Mouse (Mus musculus): ENCODE measurements around the gene Slc16a1.
A peak's percentile ranks its signal among the peaks of the same experiment; 100 is the strongest.

Gene Slc16a1

DNA sequence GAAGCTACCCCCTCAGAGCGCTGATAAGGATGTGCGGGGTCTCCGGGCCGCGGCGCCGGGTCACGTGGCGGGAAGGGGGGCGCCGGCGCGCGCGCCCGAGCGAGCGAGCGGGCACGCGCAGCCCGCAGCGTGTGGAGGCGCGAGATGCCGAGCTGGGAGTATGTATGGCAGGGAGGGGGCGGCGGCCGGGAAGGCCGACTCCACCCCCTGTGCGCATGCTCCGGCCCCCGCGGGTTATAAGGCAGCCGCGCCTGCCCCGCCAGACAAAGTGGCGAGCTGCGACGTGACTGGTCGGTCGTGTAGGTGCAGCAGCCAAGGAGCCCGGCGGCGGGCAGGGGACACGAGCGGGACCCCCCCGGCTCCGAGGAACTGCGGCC, at the start of gene Slc16a1:
Gene Slc16a1 (plus strand): TSS at position 266 of the 377 bp plus-strand sequence.
- peak; percentile 92 for DNase-seq

DNA sequence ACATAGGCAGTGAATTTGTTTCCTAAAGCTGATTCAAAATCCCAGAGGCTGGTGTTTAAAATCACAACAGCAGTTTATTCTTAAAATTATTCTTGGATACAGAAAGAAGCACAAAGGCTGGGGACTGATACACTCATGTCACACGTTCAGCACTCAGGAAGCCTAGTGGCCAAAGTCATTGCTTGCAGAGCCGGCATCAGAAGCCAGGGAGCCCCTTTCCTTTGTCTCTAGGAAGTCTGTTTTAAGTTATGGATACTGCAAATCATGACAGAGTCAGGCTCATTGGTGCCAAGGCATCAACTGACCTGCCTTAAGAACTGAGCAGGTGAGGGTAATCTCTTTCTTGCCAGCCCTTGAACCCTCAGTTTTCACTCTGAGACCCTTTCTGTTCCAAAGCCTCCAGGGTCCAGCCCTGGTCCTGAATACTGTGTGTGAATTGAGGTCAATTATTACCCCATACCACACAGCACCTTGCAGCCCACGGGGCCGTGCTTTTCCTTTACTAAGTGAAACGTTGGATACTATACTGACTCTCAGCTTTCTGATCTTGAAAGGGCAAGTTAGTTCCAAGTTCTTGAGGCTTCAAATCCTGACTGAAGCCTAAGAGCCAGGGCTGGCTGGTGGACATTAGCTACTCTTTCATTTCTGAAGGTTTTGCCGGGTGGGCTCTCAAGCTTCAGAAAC, 41.9 kb upstream of the Slc16a1 start:
- DNase-seq, result no peak

DNA sequence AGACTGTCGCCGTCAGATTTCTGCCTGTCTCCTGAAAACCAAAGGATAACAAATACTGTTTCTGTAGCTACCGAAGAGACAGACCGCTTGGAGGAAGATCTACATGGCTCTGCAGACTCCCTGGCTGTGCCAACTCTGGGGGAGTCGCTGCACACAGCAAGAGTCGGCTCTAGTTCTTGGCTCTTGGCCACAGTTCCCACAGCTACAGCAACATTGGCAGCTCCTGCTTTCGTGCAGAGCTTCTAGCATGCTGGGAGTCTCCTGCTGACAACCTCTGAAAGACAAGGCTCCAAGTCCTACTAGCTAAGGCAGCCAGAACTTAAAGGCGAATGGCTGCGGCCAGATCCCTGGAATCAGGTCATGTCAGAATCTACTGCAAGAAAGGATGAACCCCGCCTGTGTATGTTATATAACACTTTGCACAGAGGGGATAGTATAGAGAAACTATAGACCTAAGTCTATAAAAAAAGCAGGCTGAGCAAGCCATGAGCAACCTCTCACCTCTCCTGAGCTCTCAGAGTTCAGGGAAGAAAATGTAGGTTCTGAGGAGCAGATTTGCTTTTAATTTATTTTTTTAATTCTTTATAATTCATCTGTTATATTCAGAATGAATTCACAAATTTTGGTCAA, 41.2 kb upstream of the Slc16a1 start:
- DNase-seq, result peak; percentile 90

DNA sequence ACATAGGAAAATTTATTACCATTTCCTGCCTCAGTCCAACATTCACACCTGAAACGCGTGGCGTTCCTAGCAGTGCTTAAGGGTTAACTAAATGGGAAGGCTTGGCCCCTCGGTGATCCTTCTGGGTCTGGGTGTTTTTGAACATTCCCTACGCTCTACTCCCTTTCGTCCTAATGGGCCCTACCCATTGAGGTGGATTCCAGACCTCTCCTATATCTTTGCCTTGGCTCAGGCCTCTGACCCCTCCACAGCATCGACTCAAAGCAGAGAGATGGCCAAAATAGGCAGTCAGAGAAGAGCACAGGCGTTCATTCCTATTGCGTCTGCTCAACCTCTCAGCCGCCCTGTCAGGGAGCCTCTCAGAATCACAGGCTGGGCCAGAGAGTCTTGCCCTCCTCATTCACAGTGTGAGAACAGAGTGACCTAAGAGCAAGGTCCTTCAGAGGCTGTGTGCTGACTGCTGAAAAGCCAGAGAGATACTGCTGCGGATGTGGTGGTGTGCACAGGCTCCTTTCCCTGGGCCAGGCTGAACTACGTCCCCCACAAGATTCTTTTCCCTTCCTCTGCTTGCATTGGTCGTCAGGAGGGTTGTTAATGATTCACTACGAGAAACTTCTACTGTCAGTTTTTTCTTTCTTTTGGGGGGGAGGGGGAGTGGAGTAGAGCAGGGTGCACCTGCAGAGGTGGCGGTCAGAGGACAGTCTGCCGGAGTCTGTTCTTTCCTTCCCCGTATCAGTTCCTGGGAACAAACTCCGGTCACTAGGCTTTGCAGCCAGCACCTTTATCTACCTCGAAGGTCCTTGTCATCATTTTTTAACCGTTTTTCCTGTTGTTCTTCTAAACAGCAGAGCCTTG, 38.9 kb upstream of the Slc16a1 start:
- DNase-seq, result no peak

DNA sequence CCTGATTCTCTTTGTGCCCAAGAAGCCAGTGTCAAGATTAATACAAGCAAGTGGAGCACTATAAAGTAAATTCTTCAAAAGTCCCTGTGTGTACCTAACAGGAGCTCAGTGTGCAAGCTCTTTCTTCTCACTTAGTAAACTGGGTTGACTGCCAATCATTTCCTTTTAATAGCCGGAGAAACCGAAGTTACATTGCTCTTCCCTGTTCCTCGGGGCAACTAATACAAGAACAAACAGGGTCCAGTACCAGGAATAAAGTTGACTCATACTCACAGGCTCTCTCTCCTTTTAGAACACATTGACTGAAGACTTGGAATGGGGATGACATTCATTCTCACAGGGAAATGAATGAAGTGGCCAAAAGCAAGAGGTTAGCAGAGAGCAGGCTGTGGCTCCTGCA, 37.8 kb upstream of the Slc16a1 start:
- no peak for DNase-seq

DNA sequence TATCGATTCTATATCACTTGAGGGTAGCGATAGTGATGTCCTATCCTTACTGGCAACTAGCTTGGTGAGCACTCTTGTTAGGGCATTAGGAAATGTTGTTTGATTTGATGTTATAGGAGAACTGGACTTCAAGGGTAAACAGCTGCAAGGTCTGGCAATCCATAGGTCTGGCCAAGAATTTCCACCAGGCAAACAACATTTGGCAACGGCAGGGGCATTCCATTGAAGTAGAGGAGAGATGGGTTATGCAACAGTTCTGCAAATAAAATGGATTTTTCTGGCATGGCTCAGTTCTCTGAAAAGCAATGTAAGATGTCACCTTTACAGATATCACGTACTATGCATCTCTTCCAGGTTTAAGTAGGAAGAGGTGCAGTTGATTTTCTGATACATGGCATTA, 36.8 kb upstream of the Slc16a1 start:
- no peak for DNase-seq

DNA sequence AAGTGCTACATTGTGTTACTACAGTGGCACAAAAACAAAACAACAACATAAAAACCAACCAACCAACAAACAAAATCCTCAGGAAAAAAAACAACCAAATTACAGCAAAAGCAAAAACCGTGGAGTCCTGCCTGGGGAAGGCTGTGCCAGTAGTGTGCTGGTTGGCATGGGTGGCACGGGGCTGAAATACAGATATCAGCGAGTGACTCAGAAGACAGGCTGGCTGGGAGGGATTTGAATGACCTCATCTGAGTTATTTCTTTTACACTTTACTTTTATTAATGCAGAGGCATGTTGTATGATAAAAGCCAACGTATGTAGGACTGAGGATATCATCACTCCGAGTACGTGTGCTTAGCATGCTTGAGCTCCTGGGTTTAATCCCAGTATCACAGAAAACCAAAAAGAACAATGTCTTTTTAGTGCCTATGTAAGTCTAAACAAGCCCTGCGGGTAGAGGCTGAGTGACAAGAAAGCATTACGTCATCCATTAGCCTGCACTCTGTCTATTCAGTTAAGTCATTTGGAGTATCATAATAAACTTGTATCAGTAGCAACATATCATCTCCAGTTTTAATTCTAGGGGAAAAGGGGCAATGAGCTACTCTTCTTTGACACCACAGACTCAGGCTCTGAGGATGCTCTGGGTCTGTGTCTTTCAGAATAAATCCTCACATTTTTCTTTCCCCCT, 28.6 kb upstream of the Slc16a1 start:
- DNase-seq, result no peak

DNA sequence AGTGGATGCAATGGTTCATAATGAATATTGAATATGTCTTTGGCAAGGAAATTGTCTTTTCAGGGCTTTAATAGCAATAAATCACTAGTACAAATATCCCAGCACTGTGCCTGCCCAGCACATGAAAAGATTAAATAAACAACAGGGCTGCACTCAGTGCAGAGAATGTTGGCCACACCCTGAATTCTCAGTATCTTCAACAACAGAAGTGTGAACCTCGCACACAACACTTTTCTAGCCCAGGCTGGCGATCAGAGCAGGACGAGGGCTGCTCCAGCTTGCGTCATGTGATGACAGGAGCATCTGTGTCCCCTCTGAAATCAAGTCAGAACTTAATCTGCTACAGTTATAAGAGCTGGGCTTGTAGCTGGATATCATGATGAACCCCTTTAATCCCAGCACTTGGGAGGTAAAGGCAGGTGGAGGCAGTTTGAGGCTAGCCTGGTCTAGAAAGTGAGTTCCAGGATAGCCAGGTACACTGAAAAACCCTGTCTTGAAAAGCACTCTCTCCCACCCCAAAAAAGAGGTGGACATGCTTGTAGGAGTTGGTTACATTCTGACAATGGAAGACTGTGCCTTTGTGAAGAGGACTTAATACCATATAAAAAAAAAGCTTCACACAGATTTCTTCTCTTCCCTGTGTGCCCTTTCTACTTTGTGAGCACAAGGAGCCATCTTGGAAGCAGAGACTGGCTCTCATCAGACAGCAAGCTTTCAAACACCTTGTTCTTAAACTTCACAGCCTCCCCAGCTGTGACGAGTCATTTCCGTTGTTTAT, 27.8 kb upstream of the Slc16a1 start:
- DNase-seq, result no peak

DNA sequence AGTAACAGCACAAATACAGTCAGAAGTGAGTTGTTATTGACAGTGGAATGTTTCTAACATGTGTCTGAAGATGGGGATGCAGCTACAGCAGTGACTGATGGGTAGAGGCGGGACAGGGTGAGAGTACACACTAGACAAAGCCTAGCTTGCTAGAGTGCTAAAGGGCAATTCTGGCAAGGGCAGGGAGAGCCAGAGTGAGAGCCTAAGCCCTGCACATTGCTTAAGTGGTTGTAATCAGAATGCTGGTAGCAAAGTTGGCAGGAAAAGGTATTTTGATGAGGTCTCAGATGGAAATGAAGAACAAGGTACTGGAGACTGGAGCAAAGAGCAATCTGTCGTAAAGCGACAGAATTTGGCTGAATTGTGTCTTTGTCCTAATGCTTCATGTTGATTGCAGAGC, 26.5 kb upstream of the Slc16a1 start:
- DNase-seq, result no peak

DNA sequence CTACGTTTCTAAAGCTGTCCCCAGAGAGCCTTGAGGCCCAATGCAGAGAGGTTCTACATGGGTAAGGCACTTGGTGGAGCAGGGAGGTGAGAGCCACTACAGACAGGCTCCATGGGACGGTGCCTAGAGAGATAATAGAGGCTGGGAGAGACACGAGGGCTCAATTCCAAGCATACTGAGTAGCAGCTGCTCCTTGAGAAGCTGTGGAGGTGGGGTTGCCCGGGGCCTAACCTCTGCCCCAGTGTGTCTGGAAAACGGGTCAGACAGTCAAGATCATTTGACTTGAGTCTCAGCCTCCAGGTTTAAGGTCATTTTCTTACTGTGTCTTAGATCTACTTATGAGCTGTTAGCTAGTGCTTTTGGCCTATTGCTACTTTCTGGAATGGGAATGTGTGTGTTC, 25.4 kb upstream of the Slc16a1 start:
- no peak for DNase-seq

DNA sequence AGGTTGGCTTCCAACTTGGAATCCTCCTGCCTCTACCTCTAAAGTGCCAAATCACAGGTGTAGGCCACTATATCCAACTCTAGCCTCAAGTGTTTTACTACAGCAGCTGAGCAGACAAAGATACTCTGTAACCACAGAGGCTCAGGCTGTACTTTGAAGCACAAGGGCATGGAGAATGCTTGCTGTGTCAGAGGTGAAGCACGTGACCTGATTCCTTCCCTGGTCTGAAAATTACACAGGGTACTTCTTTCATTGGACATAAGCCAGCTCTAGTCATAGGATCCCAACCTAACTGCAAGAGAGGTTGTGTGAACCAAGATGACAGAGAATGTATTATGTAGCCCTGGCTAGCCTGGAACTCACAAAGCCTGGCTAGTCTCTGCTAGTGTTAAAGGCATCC, 24.4 kb upstream of the Slc16a1 start:
- DNase-seq, result no peak

DNA sequence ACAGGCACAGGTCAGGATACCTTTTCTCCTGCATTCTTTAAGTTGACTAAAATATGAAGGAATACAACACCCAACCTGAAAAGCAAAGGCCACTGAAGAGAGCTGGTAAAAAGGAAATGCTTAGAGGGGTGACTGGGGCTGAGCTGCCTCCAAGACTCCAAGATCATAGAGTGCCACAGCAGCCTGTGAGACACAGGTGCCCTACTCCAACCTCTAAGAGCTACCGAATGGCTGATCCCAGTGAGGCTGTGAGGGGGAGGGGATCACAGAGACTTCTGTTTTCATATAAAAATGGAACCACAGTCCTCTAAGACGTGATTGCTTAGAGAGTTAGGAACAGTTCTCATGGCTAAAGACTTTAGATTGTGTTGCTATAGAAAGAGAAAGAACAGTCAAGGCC, 23.3 kb upstream of the Slc16a1 start:
- no peak for DNase-seq

DNA sequence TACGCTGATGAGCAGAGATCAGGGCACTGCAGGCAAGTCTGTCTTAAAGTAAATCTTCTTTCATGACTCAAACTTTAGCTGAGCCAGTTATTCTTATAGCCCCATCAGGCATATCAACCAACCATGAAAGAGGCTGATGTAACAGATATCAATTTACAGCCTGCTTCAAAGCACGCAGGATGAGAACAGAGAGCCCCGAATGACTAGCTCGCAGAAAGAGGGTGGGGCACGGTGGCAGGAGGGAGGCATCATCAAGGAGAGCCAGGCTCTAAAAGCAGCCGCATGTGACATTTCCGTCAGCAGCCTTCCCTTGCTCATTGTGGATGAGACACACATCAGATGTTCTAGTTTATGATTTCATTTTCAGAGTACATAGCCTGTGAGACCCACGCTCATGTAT, 22.3 kb upstream of the Slc16a1 start:
- peak; percentile 37 for DNase-seq

DNA sequence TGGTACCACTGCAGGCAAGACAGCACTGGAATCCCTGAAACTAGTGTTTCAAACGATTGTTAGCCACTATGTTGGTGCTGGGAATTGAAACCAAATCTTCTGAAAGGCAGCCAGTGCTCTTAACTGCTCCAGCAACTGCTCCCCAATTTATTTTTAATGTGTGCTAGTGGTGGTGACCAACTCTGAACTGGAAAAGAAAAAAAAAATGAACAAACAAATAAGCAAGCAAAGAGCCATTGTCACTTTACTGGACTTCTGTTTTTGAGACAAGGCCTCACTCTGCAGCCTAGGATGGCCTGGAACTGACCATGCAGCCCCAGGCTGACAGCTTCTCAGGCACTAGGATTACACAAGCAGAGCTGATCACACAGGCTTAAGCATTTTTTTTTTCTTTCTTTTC, 16.6 kb upstream of the Slc16a1 start:
- DNase-seq, result no peak

DNA sequence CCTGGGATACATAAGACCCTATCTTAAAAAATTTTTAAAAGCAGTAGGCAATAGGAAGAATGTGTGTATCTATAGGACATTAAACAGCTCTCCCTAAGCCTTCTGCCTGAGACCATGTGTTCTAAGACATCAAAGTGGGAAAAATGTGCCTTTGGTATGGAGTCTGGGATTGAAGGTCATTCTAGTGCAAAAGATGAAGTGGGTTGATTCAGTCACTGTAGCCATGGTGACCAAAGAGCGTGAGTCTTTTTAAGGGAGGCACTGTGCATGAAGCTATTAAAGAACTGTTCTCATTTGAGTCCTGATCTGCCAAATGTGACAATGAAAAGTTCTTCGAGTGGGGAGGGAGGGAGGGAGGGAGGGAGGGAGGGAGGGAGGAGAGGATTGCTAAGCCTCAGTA, 8.7 kb upstream of the Slc16a1 start:
- no peak for DNase-seq

DNA sequence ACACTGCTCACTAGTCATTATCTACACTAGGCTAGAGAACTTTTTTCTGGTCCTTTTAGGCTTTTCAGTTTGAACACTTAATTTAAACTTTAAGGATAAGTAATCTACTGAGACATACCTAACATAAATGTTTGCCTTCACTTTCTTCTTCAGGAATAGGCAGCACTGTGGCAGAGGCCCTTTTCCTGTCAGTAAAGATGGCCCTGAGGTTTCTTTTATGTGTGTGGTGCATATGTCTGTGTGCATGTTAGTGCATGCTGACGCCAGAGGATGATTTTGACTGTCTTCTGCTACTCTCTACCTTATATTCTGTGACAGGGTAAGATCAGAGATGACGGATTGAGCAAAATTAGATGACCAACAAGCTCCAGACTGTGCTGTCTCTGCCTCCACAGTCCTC, 7.5 kb upstream of the Slc16a1 start:
- DNase-seq, result no peak

DNA sequence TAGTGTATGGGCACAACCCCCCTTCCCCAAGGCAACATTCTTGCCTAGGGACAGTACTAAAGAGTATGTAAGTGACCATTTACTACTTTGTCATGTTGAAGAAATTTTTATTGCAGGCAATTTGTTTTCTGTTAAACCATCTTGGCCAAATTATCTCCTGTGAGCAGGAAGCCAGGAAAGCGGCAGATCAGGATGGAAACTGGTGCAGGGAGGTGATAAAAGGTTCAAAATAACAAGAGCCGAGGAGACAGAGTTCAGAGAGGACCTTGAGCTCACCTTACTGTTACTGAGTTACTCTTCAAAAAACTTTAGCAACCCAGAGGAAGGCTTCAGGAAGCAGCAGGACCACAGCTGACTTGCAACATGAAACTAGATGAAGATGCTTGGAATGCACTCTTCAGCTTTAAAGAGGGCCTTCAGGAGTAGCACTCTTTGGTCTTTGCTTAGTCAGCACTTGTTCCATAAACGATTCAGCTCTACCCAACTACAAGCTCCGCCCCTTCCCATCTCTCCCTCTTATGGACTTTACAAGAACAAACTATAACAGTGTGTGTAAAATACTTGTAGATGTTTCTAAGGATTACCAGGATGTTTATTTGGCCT, 5.8 kb upstream of the Slc16a1 start:
- no peak for DNase-seq

DNA sequence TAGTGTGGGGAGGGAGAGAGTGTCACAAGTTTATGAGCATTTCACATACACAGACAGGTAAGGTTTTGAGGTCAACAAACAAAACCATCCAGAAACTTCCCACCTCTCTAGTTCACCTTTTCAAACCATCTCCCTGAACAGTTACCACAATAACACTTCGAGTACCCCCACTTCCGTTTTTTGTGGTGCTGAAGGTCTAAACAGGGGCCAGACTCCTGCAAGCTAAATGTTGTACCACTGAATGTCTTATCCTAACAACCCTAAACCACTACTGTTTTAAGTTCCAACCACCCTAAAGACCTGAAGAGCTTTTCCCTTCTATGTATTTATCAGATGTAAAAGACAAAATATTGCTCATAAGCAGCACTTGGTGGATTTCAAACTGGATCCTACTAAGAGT, 2.0 kb upstream of the Slc16a1 start:
- no peak for DNase-seq

DNA sequence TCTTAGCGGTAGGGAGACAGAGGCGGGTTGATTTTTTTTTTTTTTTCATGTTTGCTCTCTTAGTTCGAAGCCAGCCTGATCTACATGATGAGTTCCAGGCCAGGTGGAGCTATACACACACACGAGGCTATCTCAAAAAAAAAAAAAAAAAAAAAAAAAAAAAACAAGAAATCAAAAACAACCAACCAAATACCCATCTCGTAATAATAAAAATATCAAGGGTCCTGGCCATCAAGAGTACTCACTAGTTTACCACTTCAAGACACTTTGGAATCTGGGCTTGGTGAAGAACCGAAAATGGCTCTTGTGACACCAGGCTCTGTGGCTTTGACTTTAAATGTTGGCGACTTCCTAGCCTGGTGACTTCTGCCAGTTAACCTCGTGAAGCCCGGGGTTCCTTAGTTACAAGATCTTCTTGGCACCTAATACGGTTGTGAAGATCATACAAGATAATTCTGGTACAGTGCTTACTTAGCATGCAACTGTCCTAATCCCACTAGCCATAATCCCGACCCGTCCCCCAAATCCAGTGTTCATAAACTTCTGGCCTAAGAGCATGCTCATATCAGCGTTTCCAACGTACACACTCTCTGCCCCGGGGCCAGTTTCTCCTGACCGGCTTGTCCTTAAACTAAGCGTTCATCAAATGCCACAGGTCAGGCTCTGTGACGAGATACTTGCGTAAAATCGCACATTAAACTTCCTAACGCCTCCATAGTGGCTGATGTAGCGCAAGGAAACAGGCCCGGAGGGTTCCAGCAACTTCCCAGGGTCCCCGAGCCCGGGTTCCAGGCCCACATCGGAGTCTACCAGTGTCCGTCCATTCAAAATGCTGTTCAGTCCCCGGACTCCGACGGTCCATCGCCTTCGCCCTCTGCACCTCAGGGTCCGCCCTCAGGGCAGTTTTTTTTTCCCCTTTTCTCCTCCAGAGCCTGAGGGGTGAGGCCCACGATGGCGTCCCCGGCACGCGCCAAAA, 753 bp upstream of the Slc16a1 start:
- no peak for DNase-seq

DNA sequence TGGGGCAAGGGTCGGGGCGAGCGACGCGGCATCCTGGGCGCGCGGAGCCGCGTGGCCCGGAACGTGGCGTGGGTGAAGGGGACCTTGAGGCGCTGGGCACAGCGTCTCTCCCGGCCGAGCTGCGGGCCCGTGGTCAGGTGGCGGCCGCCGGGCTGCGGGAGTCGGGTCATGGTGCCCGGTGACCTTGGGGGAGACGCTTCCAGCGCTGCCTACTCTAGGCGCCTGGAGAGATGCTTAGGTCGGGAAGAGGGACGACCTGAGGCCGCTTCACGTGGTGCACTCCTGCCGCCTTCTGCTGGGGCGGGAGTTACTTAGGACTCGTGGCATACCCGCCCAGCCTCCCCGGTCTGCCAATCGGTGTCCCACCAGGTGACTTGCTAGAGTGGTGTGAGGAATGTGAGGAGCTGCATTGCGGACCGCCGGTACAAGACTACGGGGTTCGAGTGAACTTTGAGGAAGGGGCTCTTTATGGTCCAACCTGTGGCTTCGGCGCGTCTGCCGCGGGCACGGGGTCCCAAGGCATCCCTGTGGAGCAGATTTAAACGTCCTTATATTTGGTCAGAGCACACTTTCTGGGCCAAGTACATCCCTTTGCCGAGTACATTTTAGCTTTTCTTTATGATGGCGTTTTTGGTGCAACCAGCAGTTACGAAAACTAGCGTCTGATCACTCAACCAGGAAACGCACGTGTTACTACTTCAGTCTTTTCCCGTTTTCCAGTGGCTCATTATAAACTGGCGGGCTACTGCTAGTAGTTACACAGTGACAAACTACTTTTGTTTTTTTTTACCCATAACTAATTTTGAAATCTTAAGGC, 672 bp downstream of the Slc16a1 start:
- DNase-seq, result no peak

Measured in right cerebral cortex, postnatal 25 days (tissue).